Mouse (Mus musculus) mouse trophoblast stem cell (cell line): ENCODE measurements around the gene Scpep1.

Source experiments
- in situ Hi-C, 2 experiments: fragments of 300-500 bp; cut with MseI, MboI; formaldehyde crosslinking; loops; 2 replicates in 1 of 2; 3 replicates in 1 of 2; pipeline ENCODE4 v1.15.1; 2025

The Scpep1 gene

GRCm38 (mm10) chr11:88884376-88885065 lies 70.7 kb downstream of the Scpep1 start:
- in situ Hi-C loops = no loop called here

GRCm38 (mm10) chr11:88878011-88878410 lies 77.3 kb downstream of the Scpep1 start:
- in situ Hi-C loops = no loop called here
